15 mouse cellular contexts compared by ENCODE assay signal in the genomic region with DNA sequence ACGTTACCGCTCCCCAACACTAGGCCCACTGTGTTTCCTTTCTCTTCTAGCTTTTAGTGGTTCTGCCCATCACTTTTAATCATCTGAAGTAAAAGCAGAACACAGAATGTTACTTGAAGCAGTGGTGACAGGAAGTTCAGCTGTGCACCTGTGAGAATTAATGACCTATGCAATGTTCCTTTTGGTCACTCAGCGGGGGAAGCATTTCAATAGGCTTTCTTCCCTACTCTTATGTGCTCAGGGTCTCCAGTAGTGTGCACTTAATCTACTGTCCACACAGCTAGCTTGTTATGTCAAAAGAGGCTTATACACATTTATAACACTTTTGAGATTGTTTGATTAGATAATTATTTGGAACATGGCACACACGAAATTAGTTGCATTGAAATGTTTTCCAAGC.
"Had no signal": no experiment of that assay in that cellular context is flagged by ENCODE, and none has a peak within 500 bp of the region (broad histone marks: within the 10 kb centered on the region; RNA-seq: fewer than 3 reads in every experiment).

No protein-coding gene starts in this region.

- ATAC-seq: intestine, embryonic 16.5 days; liver, postnatal 0 days; lung, postnatal 0 days; midbrain, embryonic 15.5 days had no signal

- H3K9me3 ChIP-seq: midbrain, embryonic 12.5 days; midbrain, embryonic 15.5 days; neural tube, embryonic 12.5 days; neural tube, embryonic 15.5 days had no signal

- H3K27ac ChIP-seq: liver, embryonic 14.5 days; macrophage; midbrain, embryonic 12.5 days; midbrain, embryonic 15.5 days; neural tube, embryonic 12.5 days; neural tube, embryonic 15.5 days had no signal

- H3K27me3 ChIP-seq: midbrain, embryonic 12.5 days; midbrain, embryonic 15.5 days; neural tube, embryonic 12.5 days; neural tube, embryonic 15.5 days had no signal

- H3K9ac ChIP-seq: liver, embryonic 14.5 days; liver, postnatal 0 days; lung, embryonic 14.5 days; midbrain, embryonic 12.5 days; midbrain, embryonic 15.5 days; neural tube, embryonic 12.5 days; neural tube, embryonic 15.5 days had no signal

- H3K4me3 ChIP-seq: midbrain, embryonic 12.5 days; midbrain, embryonic 15.5 days; neural tube, embryonic 12.5 days; neural tube, embryonic 15.5 days had no signal

- H3K4me1 ChIP-seq: midbrain, embryonic 12.5 days; midbrain, embryonic 15.5 days; neural tube, embryonic 12.5 days; neural tube, embryonic 15.5 days had no signal

- H3K4me2 ChIP-seq: lung, embryonic 14.5 days; midbrain, embryonic 12.5 days; midbrain, embryonic 15.5 days; neural tube, embryonic 12.5 days; neural tube, embryonic 15.5 days had no signal

- DNase-seq: kidney, adult 8-10 months; kidney, postnatal 36 days; left cerebral cortex, postnatal 4 days; liver, postnatal 0 days; lung, embryonic 14.5 days; thymus, adult 18-20 months; thymus, postnatal 36 days had no signal

- H3K36me3 ChIP-seq: midbrain, embryonic 12.5 days; midbrain, embryonic 15.5 days; neural tube, embryonic 12.5 days; neural tube, embryonic 15.5 days had no signal
